ENCODE assay signal across 17 mouse cellular contexts in genomic region chr13:101473349-101473748, GRCm38 (mm10).
"Had no signal": no experiment of that assay in that cellular context is flagged by ENCODE, and none has a peak within 500 bp of the region (broad histone marks: within the 10 kb centered on the region; RNA-seq: fewer than 3 reads in every experiment).

No protein-coding gene starts in this region.

- DNase-seq: left cerebral cortex, postnatal 4 days; liver; liver, embryonic 13.5 days; liver, postnatal 0 days; lung, adult 18-20 months; lung, adult 2 months; lung, embryonic 14.5 days; lung, postnatal 10 days; lung, postnatal 14 days; lung, postnatal 36 days; lung, postnatal 4 days; midbrain, embryonic 14.5 days had no signal

- ATAC-seq: liver, embryonic 12.5 days; liver, postnatal 0 days; lung, postnatal 0 days; midbrain, embryonic 13.5 days; midbrain, embryonic 15.5 days; midbrain, embryonic 16.5 days had no signal
